Mouse (Mus musculus) neural tube, embryonic 15.5 days (tissue): ENCODE measurements around the gene Clip2. TPM values are rescaled to one million over a fixed set of nuclear protein-coding genes. Genes with fewer than 3 reads are reported as not detected.

ENCODE experiments used
- ATAC-seq: fragments of 200-750 bp; cut with Nextera tagmentation; 2 replicates; pipeline ENCODE4 v1.8.0; 2017; ENCODE audit warnings: mild to moderate bottlenecking, moderate TSS enrichment, moderate library complexity; ENCODE audit not compliant: low FRiP score
- H3K27ac ChIP-seq: fragments of 300-500 bp; sonication (generic); replicated peaks from 2 replicates; pipeline ENCODE4 v1.5.1; 2015; ENCODE audit warnings: mild to moderate bottlenecking, inconsistent platforms
- H3K27me3 ChIP-seq: fragments of 300-500 bp; sonication (generic); replicated peaks from 2 replicates; pipeline ENCODE4 v1.6.1; 2015; ENCODE audit warnings: inconsistent platforms
- H3K36me3 ChIP-seq: fragments of 300-500 bp; sonication (generic); 2 replicates; pipeline ENCODE4 v1.6.1; 2015; ENCODE audit warnings: inconsistent platforms
- H3K4me1 ChIP-seq: fragments of 300-500 bp; sonication (generic); 2 replicates; pipeline ENCODE4 v1.6.1; 2015; ENCODE audit warnings: inconsistent platforms
- H3K4me2 ChIP-seq: fragments of 300-500 bp; sonication (generic); 2 replicates; pipeline ENCODE4 v1.6.1; 2015; ENCODE audit warnings: inconsistent platforms, mild to moderate bottlenecking, moderate library complexity
- H3K4me3 ChIP-seq: fragments of 300-500 bp; sonication (generic); replicated peaks from 2 replicates; pipeline ENCODE4 v1.5.1; 2015; ENCODE audit warnings: mild to moderate bottlenecking, inconsistent platforms
- H3K9ac ChIP-seq: fragments of 300-500 bp; sonication (generic); replicated peaks from 2 replicates; pipeline ENCODE4 v1.6.1; 2015; ENCODE audit warnings: mild to moderate bottlenecking, inconsistent platforms
- H3K9me3 ChIP-seq: fragments of 300-500 bp; sonication (generic); replicated peaks from 2 replicates; pipeline ENCODE4 v1.6.1; 2016; ENCODE audit warnings: inconsistent platforms
- WGBS: fragments of 180-500 bp; shearing (Covaris S2); methylation state at CpG from one replicate; pipeline ENCODE4 v1.1.7; 2015; ENCODE audit warnings: mixed read lengths; 5-methylcytosine and 5-hydroxymethylcytosine counted together
- polyA plus RNA-seq: library from polyadenylated mRNA; unstranded; fragments of >200 nt; fragmentation: Nextera tagmentation; extraction: Ambion mirVana; gene quantifications from 2 replicates; pipeline ENCODE4 v1.2.1, GENCODE M21; 2015

The Clip2 gene
- polyA plus RNA-seq, 1 experiment from 2014 or later, result 12.1 TPM

DNA sequence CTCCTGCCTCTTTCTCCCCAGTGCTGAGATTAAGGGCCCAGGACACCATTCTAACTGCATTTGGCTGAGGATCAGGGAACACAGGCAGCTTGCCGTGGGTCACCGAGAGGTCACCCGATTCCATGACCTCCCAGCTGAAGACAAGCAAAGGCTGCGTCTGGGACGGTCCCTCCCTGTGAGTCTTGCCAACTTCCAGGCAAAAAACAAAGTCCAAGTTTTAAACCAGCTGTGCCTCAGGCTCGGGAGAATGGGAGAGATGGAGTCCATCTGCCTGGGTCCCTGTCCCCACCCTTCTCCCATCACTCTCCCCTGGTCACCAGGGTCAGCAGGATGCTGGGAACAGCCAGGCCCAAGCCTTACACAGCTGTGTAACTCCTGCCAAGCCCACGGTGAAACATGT lies 10.6 kb downstream of the Clip2 start:
- 44% methylated on average over 7 of the region's 7 CpGs for WGBS
- Histone ChIP-seq H3K27me3 (no peaks in the 10 kb centered on the region), H3K4me3 (no peak overlapping the region), H3K27ac (0 out of 2 replicates have a peak overlapping the region, but pooled peaks have one; percentile 19), H3K9ac (no peak overlapping the region), H3K9me3 (no peaks in the 10 kb centered on the region), H3K36me3 (peaks cover 14% of the 10 kb centered on the region), H3K4me2 (no peak overlapping the region), H3K4me1 (peaks cover 59% of the 10 kb centered on the region)
- ATAC-seq, result no peak

DNA sequence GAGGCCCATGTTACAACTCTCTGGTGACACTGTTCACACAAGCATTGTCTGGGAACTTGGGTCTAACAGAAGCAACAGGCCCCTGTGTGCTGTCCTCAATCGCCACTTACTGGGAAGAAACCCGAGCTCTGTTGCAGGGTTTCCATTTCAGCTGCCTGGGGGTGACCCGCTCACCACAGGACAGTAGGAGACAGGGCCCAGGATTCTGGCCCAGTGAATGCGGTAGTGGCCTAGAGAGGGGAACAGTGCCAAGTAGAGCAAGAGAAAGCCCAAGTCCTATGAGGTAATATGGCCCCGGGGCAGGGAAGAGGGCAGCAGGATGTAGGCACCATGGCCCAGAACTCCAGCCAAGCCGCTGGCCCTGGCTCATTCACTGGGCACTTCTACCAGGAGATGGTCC lies 11.4 kb downstream of the Clip2 start:
- ATAC-seq, result no peak
- Histone ChIP-seq H3K9ac (no peak overlapping the region), H3K4me1 (peaks cover 52% of the 10 kb centered on the region), H3K9me3 (no peaks in the 10 kb centered on the region), H3K36me3 (peaks cover 14% of the 10 kb centered on the region), H3K27ac (peak overlapping the region; percentile 77), H3K4me3 (no peak overlapping the region), H3K27me3 (no peaks in the 10 kb centered on the region), H3K4me2 (no peak overlapping the region)
- 86% methylated on average over 6 of the region's 6 CpGs for WGBS

DNA sequence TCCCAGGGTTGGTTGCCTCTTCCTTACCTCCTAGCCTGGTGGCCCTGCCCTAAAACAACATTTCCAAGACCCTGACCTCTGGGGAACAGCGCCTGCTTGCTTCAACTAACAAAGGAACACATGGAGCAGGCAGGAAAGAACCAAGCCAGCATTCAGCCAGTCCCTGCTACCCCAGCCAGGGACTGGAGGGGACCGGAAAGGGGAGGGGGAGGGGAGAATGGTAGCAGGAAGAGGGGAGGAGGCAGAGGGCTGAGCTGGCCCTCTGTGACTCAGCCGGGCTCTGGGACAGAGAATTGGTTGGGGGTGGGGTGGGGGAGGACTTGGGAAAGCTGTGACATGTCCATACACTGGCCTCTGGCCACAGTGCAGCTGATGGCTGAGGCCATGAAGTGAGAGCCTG lies 12.3 kb downstream of the Clip2 start:
- H3K36me3 ChIP-seq, result peaks cover 21% of the 10 kb centered on the region
- H3K9ac ChIP-seq, result no peak overlapping the region
- peaks cover 47% of the 10 kb centered on the region for H3K4me1 ChIP-seq
- ATAC-seq, result peak; percentile 58
- no peaks in the 10 kb centered on the region for H3K27me3 ChIP-seq
- peak overlapping the region; percentile 77 for H3K27ac ChIP-seq
- WGBS, result 11% methylated on average over 3 of the region's 3 CpGs
- H3K4me2 ChIP-seq, result no peak overlapping the region
- H3K9me3 ChIP-seq, result no peaks in the 10 kb centered on the region
- H3K4me3 ChIP-seq, result no peak overlapping the region

DNA sequence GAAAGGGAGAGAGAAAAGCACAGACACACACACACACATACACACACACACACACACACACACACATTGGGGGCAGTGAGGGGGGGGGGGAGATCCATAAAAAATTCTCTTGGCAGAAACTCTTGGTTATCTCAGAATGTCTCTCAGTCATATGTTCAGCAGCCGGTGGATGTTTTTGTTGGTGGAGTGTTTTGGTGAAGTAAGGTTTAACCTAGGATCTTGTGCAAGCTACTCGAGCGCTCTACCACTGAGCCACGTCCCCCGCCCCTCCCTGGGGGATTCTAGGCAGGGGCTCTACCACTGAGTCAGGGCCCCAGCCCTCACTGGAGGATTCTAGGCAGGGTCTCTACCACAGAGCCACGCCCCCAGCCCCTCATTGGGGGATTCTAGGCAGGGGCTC lies 16.2 kb downstream of the Clip2 start:
- 89% methylated on average over 6 of the region's 6 CpGs for WGBS
- Histone ChIP-seq H3K27ac (no peak overlapping the region), H3K9ac (no peak overlapping the region), H3K36me3 (peaks cover 52% of the 10 kb centered on the region), H3K27me3 (no peaks in the 10 kb centered on the region), H3K4me3 (no peak overlapping the region), H3K9me3 (no peaks in the 10 kb centered on the region), H3K4me1 (peaks cover 28% of the 10 kb centered on the region), H3K4me2 (no peak overlapping the region)
- no peak for ATAC-seq

DNA sequence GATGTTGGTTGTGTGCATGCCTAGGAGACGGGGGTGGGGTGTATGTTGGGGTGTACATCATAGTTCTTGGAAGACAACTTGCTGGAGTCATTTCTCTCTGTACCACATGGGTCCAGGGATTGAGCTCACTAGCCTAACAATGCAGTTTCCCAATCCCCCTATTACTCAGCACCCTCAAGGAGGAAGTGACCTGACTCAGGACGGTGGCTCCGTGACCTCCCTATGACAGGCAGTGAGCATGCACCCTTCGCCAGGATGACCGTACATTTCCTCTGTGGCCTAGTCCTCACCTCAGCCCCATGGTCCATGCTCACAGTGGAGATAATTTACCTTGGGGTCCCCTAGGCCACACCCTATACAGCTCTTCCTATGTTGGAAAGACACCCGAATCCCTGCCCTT lies 19.8 kb downstream of the Clip2 start:
- H3K36me3 ChIP-seq, result peaks cover 47% of the 10 kb centered on the region
- 96% methylated on average over 6 of the region's 6 CpGs for WGBS
- no peak overlapping the region for H3K27ac ChIP-seq
- H3K4me1 ChIP-seq, result peaks cover 27% of the 10 kb centered on the region
- H3K9me3 ChIP-seq, result no peaks in the 10 kb centered on the region
- no peak overlapping the region for H3K4me3 ChIP-seq
- no peak for ATAC-seq
- no peak overlapping the region for H3K4me2 ChIP-seq
- H3K27me3 ChIP-seq, result no peaks in the 10 kb centered on the region
- H3K9ac ChIP-seq, result no peak overlapping the region

DNA sequence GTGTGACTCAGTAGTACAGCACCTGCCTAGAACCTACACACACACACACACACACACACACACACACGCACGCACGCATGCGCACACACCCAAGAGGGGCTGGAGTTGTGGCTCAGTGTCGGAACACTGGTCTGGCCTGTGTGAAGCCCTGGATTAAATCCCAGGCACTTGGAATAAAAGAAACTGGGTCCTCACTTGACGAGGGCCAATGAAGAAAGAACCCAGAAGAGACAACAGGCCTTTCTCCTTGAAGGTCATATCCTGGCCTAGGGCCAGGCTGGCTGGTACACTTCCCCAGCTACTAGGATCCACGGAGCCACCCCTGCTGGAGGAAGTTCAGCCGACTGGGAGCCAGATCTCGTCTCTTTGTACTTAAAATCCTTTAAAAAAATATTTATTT lies 20.6 kb downstream of the Clip2 start:
- Histone ChIP-seq H3K4me1 (peaks cover 27% of the 10 kb centered on the region), H3K4me2 (no peak overlapping the region), H3K9me3 (no peaks in the 10 kb centered on the region), H3K9ac (no peak overlapping the region), H3K27ac (peak overlapping the region; percentile 83), H3K27me3 (no peaks in the 10 kb centered on the region), H3K36me3 (peaks cover 46% of the 10 kb centered on the region), H3K4me3 (no peak overlapping the region)
- WGBS, result 70% methylated on average over 9 of the region's 9 CpGs
- ATAC-seq, result peak; percentile 69

DNA sequence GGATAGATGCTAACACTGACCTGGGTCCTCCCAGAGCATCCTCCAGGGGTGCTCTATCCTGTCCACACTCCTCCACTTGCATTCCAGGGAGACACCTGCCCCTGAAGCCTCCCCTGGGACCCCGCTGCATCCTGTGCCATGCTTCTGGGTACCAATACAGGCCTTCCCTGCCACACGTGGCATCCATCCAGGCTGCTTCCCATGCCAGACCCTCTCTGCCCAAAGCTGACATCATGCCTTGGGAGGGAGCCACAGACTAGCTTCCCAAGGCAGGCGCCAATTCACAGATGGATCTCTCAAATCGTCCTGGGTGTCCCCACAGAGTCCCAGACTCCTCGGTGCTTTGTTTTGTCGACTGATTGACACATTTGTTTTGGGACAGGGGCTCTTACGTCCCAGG lies 21.4 kb downstream of the Clip2 start:
- Histone ChIP-seq H3K36me3 (peaks cover 54% of the 10 kb centered on the region), H3K4me1 (peaks cover 27% of the 10 kb centered on the region), H3K9ac (no peak overlapping the region), H3K4me3 (no peak overlapping the region), H3K9me3 (no peaks in the 10 kb centered on the region), H3K27ac (peak overlapping the region; percentile 83), H3K4me2 (no peak overlapping the region), H3K27me3 (no peaks in the 10 kb centered on the region)
- WGBS, result 53% methylated on average over 7 of the region's 7 CpGs
- peak; percentile 56 for ATAC-seq

DNA sequence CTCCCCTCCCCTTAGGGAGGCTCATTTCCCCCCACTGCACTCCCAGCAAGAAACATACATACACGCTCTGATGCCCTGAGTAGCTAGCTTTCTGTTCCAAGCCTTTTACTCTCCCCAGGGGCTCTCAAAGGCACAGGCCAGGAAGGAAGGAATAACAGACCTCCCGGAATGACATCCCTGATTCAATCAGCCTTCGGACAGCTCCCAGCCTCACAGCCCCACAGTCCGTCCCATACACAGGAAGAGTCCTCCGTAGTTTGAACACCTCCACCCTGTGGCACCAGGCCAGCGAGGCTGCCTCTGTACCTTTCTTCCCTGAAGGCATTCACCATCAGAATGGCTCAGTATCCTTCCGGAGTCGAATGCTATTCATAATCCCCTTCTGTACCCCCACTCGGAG lies 23.7 kb downstream of the Clip2 start:
- no peak for ATAC-seq
- 36% methylated on average over 9 of the region's 9 CpGs for WGBS
- H3K4me1 ChIP-seq, result peaks cover 27% of the 10 kb centered on the region
- no peak overlapping the region for H3K9ac ChIP-seq
- H3K27ac ChIP-seq, result peak overlapping the region; percentile 64
- H3K27me3 ChIP-seq, result no peaks in the 10 kb centered on the region
- peaks cover 46% of the 10 kb centered on the region for H3K36me3 ChIP-seq
- H3K4me3 ChIP-seq, result no peak overlapping the region
- H3K9me3 ChIP-seq, result no peaks in the 10 kb centered on the region
- H3K4me2 ChIP-seq, result peak overlapping the region; percentile 13; the same call in 1 of the 2 replicates

DNA sequence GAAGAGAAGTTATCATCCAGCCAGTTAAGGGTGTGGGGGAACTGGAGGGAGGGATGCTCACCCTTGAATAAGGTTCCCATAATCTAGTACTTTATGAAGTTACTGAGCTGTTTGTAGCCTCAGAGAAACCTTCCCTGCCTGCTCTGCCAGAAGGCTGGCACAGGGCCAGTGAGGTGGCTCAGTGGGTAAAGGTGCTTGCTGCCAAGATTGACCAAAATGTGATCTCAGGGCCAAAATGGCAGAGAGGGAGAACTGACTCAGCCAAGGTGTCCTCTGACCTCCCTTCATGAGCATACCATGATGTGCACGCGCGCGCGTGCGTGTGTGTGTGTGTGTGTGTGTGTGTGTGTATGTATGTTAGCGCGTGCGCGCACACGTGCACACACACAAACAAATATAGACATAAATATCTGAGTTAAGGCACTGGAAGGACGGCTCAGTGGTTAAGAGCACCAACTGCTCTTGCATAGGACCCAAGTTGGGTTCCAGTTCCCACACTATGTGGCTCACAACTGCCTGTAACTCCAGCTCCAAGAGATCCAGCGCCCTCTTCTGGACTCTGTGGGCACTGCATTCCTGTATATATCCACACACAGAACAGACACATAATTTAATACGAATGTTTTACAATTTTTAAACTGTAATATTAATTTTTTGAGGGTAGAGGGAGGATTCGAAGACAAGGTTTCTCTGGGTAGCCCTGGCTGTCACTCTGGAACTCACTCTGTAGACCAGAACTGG lies 26.1 kb downstream of the Clip2 start:
- Histone ChIP-seq H3K27me3 (no peaks in the 10 kb centered on the region), H3K36me3 (peaks cover 48% of the 10 kb centered on the region), H3K4me2 (no peak overlapping the region), H3K9me3 (no peaks in the 10 kb centered on the region), H3K4me3 (no peak overlapping the region), H3K9ac (no peak overlapping the region), H3K4me1 (peaks cover 20% of the 10 kb centered on the region), H3K27ac (no peak overlapping the region)
- 92% methylated on average over 15 of the region's 15 CpGs for WGBS
- ATAC-seq, result no peak

DNA sequence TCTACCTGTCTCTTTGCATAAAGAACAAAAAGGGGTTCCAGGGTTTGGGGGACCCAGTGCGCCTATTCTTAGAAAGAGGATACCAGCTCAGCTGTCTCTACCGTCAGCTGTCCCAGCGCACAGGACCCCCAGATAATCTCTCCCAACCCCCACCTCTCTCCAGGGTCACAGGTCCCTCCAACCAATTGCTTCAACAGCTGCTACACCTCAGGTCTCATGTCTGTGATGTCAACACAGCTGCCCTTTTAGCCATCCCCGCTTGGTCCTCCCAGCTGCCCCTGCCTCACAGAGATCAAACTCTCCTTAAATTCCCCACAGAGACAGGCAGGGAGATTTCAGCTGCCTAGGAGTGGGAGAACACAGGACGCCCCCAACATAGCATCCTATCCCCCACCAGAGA lies 28.5 kb downstream of the Clip2 start:
- peaks cover 65% of the 10 kb centered on the region for H3K36me3 ChIP-seq

DNA sequence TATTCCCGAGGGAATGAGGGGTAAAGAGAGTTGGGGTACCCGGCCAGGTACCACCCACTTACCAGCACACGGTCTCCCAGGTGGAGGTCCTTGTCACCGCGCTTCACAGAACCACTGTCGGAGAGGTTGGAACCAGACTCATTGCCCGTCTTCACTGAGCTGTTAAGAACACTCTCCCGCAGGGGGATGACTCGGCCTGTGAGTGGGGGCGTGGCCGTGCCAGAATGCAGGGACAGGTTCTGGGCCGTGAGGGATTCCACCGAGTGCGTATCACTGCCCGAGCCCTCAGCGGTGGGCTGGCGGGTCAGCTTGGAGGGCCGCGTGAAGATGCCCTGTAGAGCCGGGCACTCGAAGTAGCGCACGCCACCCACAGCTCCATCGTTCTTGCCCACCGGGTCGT lies 29.7 kb downstream of the Clip2 start:
- Histone ChIP-seq H3K36me3 (peaks cover 77% of the 10 kb centered on the region), H3K27me3 (no peaks in the 10 kb centered on the region), H3K27ac (no peak overlapping the region), H3K4me2 (no peak overlapping the region), H3K9ac (no peak overlapping the region), H3K9me3 (no peaks in the 10 kb centered on the region), H3K4me3 (no peak overlapping the region), H3K4me1 (no peaks in the 10 kb centered on the region)
- 96% methylated on average over 26 of the region's 26 CpGs for WGBS
- no peak for ATAC-seq

More for the DNA sequence above, 28.5 kb downstream of the Clip2 start:
- H3K9ac ChIP-seq, result no peak overlapping the region
- WGBS, result 88% methylated on average over 5 of the region's 5 CpGs
- no peak for ATAC-seq
- no peak overlapping the region for H3K27ac ChIP-seq
- no peak overlapping the region for H3K4me2 ChIP-seq
- no peak overlapping the region for H3K4me3 ChIP-seq
- no peaks in the 10 kb centered on the region for H3K9me3 ChIP-seq
- H3K27me3 ChIP-seq, result no peaks in the 10 kb centered on the region
- H3K4me1 ChIP-seq, result peaks cover 6% of the 10 kb centered on the region

DNA sequence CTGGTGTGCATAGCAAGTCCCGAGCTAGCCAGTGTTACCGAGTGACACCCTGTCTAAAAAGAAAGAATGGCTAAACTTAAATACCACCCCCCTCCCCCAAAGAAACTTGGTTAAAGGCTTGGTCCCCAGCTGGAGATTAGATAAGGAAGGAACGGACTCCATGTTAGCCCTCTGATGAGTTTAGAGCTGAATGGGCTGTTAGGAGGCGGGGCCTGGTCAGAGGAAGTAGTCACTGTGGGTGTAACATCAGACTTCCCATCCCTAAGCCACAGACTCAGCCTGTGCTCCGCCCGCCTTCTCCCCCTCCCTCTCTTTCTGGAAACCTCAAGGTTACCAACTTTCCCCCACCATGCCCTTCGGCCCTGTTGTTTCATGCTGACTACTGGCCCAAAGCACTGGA lies 30.4 kb downstream of the Clip2 start:
- ATAC-seq, result no peak
- Histone ChIP-seq H3K9me3 (no peaks in the 10 kb centered on the region), H3K4me2 (no peak overlapping the region), H3K4me3 (no peak overlapping the region), H3K9ac (no peak overlapping the region), H3K36me3 (peaks cover 84% of the 10 kb centered on the region), H3K4me1 (no peaks in the 10 kb centered on the region), H3K27ac (no peak overlapping the region), H3K27me3 (no peaks in the 10 kb centered on the region)
- WGBS, result 93% methylated on average over 7 of the region's 7 CpGs
